Mouse (Mus musculus) retina, postnatal 7 days (tissue): ENCODE results near the gene Erp29.
A peak's percentile ranks its signal among the peaks of the same experiment; 100 is the strongest.

Source experiments
- DNase-seq: peaks from one replicate; pipeline ENCODE4 v3.0.0-alpha.2; 2012; ENCODE audit warnings: low read depth, low spot score

The Erp29 gene

DNA sequence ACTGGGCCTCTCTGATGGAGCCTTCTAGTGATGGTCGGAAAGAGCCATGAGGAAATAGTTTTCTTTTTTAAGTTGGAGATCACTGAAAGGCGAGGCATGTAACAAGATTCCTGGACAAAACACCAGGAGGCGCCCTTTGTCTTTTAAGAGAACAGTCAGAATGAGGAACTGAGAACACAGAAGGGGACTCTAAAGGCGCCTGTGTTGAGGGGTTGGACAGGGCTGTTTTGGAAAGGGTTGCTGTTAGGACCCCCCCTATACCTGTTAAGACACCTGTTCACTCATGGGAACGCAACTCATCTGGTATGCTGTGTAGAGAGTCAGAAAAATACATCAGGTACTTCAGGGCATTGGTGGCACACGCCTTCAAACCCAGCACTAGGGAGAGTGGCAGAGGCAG lies 2.3 kb downstream of the Erp29 start:
- DNase-seq: no peak

DNA sequence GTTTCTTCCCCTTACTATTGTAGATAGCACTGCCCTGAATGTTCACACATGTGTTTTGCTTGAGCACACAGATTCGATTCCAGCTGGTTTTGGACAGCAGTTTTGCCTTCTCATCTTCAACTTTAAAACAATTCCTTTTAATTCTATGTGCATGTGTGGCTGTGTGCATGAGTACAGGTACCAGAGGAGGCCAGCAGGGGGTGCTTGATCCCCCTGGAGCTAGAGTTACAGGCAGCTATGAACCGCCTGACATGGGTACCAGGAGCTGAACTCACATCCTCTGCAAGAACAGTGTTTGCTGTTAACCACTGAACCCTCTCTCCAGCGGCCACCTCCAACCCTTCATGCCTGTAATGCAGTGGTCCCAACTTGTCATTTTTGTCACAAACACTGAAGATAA lies 3.9 kb downstream of the Erp29 start:
- no peak for DNase-seq

DNA sequence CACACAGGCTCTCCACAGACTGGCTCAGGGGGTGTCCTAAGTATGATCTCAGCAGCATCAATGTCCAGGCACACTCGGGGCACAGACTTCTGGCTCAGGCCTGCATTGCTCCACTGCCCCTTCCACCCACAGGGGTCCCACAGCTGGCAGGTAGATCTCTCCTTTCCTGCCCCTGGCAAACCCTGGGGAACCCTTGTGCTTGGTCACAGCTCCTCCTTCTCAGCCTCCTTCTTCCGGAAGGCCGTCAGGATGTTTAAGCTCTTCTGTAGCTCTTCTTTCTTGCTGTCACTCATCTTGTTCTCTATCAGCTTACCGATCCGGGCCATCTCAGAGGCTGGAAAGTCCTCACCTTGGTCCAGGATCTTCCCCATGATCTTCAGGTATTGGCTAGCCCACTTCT lies 7.4 kb downstream of the Erp29 start:
- DNase-seq: no peak

DNA sequence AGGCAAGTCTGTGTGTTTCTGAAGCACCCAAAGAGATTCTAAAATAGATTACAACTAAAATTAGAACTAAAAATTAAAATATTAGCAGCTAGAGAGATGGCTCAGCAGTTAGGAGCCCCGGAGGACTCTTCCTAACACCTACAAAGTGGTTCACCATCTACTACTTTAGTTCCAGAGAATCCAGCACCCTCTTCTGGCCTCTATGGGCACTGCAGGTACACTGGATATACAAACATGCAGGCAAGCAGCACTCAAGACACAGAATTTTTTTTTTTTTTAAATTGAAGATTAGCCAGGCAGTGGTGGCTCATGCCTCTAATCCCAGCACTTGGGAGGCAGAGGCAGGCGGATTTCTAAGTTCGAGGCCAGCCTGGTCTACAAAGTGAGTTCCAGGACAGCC lies 8.8 kb downstream of the Erp29 start:
- DNase-seq: no peak

DNA sequence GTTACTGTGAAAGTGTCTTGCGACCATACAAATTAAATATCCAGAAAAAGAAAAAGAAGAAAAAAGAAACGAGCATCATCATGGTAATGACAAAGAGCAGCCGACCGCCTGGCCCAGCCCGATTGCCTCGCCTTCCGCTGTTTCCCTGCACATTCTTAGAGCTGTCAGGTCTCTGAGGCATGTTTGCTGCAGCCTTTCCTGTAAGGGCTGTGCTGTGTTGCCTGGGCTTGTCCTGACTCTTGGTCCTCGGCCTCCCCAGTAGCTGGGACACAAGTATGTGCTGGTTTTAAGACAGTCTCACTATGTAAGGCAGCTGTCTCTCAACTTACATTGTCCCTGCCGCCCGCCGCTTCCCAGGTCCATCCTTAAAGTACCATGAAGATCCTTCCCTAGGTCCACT lies 13.6 kb downstream of the Erp29 start:
- no peak for DNase-seq

DNA sequence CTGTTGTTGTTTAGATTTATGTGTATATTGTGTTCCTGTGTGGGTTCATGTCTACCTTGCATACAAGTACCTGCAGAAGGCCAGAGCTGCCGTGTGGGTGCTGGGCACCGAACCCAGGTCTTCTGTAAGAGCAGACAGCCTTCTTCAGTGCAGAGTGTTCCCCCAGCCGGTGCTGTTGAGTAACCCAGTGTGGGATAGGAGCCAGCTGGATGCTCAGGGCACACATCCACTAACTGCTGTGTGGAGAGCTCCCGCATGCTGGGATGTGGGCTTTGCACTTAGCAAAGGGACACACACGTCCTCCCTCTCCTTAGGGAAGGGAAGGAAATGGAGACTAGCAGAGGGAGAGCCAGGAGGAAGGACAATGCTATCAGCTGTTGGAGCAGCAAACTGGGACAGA lies 14.2 kb downstream of the Erp29 start:
- no peak for DNase-seq

DNA sequence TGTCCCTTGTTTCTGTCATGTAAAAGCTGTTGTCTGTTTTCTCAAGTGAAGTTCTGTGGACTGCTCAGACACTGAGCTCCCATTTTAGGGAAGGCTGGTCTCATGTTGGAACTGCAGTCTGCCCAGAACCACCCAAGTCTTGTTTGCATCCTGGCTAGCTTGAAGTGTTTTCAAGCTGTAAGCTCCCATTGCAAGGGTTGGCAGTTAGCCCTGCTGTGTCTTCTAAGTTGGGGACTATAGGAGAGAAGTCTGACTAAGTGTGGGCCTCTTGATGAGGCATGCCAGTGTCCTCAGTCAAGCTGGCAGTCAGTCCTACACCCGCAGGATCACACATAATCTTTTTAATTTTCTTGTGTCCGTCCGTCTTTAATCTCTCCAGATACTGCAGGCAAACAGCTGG lies 23.4 kb downstream of the Erp29 start:
- DNase-seq: no peak

DNA sequence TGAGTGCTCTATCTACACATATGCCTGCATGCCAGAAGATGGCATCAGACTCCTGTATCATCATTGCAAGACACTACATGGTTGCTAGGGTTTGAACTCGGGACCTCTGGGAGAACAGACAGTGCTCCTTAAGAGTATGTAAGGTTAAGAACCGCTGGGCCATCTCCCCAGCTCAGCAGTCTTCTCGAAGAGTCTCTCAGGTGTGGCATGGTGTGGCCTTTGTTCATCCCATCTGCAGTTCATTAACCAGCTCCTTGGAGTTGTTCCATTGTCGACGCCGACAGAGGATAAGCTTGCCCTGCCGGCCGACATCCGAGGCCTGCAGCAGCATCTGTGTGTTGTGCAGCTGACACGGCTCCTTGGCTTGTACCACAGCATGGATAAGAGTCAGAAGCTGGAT lies 29.0 kb downstream of the Erp29 start:
- DNase-seq: no peak

DNA sequence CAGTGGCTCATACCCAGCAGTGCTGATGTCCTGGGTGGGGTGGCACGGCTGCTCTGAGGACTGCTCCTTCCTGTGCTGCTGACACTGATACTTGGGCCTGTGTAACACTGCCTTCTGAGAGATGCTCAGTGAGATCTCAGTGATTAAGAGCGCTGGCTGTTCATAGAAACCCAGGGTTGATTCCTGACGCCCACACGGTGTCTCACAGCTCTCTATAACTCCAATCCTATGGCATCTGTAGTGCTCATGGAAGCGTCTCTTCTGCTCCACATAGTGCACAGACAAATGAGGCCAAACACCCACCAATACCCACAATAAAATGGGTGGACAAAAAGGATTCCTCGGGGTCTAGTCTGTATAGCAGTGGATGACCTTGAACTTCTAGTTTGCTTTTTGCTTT lies 29.5 kb downstream of the Erp29 start:
- no peak for DNase-seq

DNA sequence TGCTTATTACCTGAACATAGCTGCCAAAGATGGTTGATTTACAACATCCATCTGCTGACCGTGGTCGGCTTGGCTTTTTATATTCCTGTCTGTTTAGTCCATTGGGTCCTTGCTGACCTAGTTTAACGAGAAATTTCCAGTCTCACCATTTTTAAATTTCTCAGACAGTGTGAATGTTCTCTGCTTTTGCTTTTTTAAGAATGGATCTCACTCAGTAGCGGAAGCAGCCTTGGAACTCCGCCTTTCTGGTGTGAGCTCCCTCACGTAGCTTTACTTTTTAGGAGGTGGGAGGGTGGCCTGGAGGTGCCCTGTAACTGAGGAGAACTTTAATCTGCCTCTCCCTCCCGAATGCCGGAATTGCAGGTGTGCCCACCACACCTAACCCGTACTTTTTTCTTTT lies 31.6 kb downstream of the Erp29 start:
- no peak for DNase-seq

DNA sequence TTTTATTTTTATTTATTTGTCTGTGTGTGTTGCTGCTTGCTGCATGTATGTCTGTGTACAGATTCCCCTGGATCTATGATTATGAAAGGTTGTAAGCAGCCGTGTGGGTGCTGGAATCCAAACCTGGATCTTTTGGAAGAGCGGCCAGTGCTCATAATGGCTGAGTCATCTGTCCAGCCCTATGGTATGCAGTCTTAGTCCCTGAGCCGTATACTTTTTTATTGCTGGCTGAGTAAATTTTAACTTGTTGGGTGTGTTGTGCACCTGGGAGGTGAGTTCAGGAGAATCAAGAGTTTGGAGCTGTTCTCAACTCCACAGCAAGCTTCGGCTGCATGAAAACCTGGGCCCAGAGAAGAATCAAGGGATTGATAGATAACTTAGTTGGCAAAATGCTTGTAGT lies 41.3 kb downstream of the Erp29 start:
- no peak for DNase-seq

DNA sequence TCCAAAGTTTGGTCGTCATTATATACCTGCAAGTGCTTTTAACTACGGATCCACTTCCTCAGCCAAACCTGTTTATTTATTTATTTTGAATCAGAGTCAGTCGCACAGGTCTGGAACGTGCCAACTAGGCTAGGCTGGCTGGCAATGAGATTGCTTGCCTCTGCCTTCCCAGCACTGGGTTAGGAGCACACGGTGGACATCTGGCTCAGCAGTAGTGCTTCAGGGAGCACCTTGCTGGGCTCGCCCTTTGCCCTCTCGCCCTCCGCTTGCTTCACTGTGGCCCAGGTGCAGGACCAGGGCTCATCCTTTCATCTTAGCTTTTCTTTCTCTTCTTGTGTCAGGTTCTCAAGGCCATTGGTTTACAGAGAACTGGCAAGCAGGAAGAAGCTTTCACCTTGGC lies 44.5 kb downstream of the Erp29 start:
- DNase-seq: no peak

DNA sequence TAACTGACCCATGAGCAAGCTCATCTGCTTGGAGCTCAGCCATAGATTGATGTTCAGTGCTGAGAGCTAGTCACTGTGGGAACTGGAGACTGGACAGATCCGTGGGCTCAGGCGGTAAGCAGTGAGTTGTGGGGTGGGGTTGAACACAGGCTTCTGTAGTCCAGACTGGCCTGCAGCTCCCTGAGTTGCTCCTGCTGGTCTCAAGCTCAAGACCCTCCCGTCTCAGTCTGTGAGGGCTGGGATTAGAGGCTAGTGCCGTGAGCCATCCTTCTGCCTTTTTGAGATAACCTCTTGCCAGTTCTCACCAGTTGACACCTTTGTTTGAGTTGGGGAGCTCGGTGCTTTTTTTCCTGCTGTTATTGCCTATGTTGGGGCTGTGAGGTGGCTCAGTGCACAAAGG lies 51.5 kb downstream of the Erp29 start:
- DNase-seq: no peak

DNA sequence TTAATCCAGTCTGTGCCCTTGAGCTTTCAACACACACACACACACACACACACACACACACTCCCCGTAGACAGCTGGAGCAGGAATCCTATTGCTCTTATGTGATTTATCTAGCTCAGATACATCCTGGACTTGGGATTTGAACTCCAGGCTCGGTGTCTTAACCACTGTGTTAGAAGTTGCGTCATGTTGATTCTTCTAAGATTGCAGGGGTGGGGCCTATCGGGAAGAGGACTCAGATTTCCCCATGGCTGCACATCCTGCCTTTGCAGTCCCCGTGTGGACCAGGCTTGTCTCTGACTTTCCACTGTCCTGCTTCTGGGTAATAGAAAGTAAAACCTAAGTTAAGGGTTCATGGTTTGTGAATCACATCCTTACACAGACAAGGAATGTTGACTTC lies 52.2 kb downstream of the Erp29 start:
- no peak for DNase-seq

DNA sequence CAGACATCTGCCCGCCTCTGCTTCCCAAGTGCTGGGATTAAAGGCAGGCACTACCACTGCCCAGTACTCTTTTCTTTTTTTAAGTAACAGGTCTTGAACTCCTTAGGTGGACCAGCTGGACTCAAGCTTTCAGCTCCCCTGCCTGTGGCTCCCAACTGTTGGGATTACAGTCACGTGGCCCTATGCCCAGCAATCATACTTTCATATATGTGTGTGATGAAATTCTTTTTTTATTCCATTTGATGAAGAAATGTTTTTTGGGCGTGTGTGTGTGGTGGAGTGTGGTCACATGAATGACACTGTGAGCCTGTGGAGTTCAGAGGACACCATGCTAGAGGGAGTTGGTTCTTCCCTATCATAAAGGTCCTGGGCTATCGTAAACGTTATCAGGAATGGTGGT lies 52.8 kb downstream of the Erp29 start:
- DNase-seq: no peak

DNA sequence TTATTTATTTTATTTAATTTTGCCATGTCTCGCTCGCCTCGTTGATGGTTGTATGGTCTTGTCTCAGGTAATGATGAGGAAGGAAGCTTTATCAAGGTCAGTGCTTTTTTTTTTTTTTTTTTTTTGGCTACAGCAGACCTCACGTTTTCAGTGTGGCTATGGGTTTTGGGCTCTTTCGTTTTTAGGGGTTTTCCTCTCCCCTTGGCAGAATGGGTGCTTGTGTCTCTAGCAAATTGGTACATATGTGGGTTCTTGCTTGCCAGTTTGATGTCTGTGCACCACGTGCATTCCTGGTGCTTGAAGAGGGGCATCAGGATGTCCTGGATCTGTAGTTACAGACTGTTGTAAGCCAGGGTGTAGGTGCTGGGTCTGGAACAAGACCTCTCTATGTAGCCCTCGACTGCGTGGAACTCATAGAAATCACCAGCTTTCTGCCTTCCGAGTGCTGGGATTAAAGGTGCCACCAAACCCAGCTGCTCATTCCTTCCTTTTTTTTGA lies 53.3 kb downstream of the Erp29 start:
- DNase-seq: no peak

DNA sequence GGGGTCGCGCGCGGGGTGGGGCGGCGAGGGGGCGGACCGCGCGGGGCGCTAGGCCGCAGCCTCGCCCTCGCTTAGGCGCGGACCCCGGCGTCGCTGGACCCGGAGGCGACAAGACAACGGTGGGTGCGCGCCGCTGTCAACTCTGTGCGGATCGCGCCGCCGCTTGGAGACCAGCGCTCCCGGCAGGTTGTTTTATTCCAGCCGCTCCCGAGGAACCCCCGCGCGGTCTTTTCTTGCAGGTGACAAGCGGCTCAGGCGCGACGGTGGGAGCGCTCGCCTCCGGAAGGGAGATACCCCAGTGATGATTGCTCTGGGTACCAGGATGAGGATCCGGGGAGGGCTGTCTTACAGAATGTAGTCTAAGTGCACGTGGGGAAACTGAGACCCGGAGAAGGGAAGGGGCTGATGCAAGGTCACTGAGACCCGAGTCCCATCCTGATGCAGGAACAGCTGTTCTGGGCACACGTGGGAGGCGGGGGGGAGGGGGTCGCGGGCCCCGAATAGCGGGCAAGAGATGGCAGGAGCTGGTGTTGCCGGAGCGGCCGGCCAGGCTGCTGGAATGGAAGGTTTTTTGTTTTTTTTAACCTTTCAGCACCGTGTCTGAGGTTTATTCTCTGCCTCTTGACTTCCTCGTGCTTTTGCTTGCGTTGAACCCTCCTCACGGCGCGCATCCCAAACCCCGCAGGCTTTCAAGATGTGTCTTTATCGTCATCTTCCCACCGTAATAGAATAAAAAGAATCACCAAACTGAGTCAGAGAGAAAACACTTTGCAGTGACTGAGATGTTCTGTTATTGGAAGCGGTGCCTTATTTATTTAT lies 54.0 kb downstream of the Erp29 start:
- peak; percentile 13 for DNase-seq

DNA sequence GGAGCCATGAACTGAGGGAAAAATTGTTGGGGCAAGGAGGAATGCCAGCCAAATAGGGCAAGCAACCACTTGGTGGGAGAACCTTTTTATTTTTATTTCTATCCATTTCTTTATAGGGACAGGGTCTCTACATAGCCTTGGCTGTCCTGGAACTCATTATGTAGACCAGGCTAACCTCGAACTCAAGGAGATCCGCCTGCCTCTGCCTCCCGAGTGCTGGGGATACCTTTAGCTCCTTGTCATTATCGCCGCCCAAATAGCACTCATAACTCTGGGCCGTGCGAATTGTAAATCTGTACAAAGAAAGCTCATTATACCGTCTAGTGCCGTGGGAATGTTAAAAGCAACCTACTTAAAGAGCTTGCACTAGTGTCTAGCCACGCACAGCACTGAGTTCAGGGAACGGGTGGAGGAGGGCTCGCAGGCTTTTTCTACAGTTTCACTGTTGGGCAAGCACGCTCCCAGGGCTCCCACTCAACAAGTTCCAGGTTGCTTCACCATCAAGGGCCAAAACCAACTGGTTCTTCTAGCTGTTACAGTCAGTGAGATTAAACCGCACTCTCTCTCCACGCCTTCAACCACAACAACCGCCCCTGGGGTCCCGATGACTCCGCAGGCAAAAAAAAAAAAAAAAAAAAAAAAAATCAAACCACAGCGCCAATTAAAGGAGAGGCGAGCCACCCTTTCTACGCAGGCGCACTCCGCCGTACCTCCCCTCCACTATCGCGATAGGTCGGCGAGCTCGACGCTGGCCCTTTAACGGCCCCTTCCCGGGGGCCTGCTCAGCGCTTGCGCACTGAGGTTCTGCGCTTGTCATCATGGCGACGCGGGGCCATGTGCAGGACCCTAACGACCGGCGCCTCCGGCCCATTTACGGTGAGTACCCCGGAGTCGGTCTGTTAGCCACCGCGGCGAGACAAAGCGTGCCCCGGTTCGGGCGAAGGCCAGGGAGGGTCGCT lies 54.8 kb downstream of the Erp29 start, which contains the start of gene Naa25:
Gene Naa25 (plus strand): TSS at position 750 of the 959 bp plus-strand sequence.
- peak; percentile 96 for DNase-seq

DNA sequence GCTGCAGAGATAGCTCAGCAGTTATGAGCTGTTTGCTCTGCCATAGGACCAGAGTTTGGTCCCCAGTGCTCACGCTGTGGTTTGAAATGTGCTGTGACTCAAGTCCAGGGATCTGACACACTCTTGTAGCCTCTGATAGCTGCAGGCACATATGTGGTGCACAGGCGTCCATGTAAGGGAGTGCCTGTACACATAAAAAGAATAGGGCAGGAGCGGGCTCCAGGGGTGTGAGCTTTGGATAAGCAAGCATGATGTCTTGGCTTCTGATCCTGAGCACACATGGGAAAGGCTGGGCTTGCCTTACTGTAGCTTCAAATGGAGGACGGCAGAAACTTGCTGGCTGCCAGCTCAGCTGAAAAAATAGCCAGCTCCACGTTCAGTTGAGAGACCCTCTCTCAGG lies 56.7 kb downstream of the Erp29 start:
- DNase-seq: no peak

DNA sequence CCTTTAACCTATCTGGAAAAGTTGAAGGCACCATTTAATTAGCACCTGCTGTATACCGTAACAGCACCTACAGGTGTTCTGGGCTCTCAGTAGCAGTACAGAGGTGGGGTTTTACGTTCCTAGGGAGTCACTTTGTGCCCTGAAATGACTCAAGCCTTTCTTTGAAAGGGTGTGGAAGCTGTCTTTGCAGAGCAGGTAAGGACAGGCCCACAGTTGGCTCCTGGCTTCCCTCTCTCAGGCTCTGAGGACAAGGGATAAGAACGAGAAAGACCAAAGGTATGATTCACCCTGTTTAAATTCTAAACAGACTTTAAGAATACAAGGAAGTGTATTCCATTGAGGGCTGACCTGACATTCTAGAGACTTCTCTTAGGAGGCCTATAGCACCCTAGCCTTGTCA lies 58.9 kb downstream of the Erp29 start:
- no peak for DNase-seq

DNA sequence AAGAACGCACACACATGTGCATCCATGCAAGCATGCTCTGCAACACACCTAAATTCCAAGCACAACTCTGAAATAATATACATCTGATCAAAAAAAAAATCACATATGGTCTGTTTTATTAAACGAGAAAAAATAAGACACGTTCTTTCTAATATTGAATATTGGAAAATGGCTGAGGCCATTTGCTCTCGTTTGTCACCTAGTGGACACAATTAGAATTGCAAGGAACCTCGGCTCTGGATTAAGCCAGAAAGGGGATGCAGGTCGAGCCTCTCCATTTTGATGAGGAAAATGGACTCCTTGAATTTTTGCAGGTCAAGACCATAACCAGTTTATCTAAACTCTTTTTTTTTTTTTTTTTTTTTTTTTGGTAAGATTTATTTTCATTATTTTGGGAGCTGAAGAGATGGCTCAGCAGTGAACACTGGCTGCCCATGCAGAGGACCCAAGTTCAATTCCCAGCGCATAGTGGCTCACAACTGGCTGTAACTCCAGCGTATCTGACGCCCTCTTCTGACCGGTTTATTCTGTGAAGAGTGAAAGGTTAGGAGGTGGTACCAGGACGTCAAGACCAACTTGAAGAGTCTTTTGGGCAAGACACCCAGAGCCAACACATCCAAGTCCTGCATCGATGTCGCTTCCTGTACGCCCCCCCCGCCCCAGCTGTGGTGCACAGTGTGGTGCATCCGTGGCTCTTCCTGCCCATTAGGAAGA lies 59.5 kb downstream of the Erp29 start:
- peak; percentile 54 for DNase-seq

DNA sequence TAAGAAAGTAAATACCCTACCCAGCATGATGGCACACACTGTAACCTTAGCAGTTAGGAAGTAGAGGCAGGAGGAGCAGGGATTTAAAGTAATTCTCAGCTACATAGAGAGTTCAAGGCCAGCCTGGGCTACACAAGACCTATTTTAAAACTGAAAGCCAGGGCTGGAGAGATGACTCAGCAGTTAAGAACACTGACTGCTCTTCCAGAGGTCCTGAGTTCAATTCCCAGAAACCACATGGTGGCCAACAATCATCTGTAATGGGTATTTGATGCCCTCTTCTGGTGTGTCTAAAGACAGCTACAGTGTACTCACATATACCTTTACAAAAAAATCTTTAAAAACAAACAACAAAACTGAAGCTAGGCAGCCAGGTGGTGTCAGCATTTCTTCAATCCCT lies 62.6 kb downstream of the Erp29 start:
- no peak for DNase-seq
